Mouse (Mus musculus) MEL (cell line): ENCODE data around the gene 6330403K07Rik. TPM values are rescaled to one million over a fixed set of nuclear protein-coding genes. Genes with fewer than 3 reads are reported as not detected.

Experiments
- DNase-seq: peaks from one replicate; pipeline ENCODE4 v3.0.0; 2011; ENCODE audit warnings: low read depth, low spot score
- H3K27ac ChIP-seq: 2 replicates; pipeline ENCODE4 v1.5.1; 2012; ENCODE audit warnings: low read depth, mild to moderate bottlenecking, control low read depth, low read length, moderate library complexity; ENCODE audit not compliant: control insufficient read depth
- H3K27me3 ChIP-seq, 2 experiments: fragments of 150-350 bp in 1 of 2; sonication (generic) in 1 of 2; 2 replicates each; pipeline ENCODE4 v1.6.1; 2012; ENCODE audit warnings: low read length in 2 of 2, mild to moderate bottlenecking in 2 of 2, improper control_type of control experiment in 1 of 2, moderate library complexity in 1 of 2; ENCODE audit not compliant: insufficient read depth in 2 of 2, control insufficient read depth in 1 of 2
- H3K36me3 ChIP-seq, 2 experiments: 2 replicates each; pipeline ENCODE4 v1.6.1; 2012 to 2014; ENCODE audit warnings: low read length in 2 of 2, improper control_type of control experiment in 1 of 2, inconsistent platforms in 1 of 2, mild to moderate bottlenecking in 1 of 2; ENCODE audit not compliant: insufficient read depth in 2 of 2, control insufficient read depth in 1 of 2
- H3K4me1 ChIP-seq, 2 experiments: fragments of 150-350 bp in 1 of 2; sonication (generic) in 1 of 2; 2 replicates each; pipeline ENCODE4 v1.6.1; 2012; ENCODE audit warnings: low read length in 2 of 2, improper control_type of control experiment in 1 of 2, mild to moderate bottlenecking in 1 of 2; ENCODE audit not compliant: insufficient read depth in 2 of 2, control insufficient read depth in 1 of 2
- H3K4me3 ChIP-seq, 2 experiments: fragments of 150-350 bp in 1 of 2; sonication (generic) in 1 of 2; 2 replicates each; pipeline ENCODE4 v1.5.1; 2012; ENCODE audit warnings: low read depth in 2 of 2, low read length in 2 of 2, mild to moderate bottlenecking in 2 of 2, moderate library complexity in 2 of 2, control low read depth in 1 of 2, improper control_type of control experiment in 1 of 2; ENCODE audit not compliant: control insufficient read depth in 1 of 2, insufficient read depth in 1 of 2
- H3K79me2 ChIP-seq: 2 replicates; pipeline ENCODE4 v1.6.1; 2012; ENCODE audit warnings: mild to moderate bottlenecking, low read length, moderate library complexity; ENCODE audit not compliant: control insufficient read depth, poor library complexity, insufficient read depth
- H3K9ac ChIP-seq: 2 replicates; pipeline ENCODE4 v1.6.1; 2012; ENCODE audit warnings: low read depth, mild to moderate bottlenecking, control low read depth, low read length, moderate library complexity; ENCODE audit not compliant: control insufficient read depth, poor library complexity, severe bottlenecking
- H3K9me3 ChIP-seq: fragments of 150-350 bp; sonication (generic); replicated peaks from 2 replicates; pipeline ENCODE4 v1.6.1; 2012; ENCODE audit warnings: mild to moderate bottlenecking, low read length, improper control_type of control experiment, moderate library complexity; ENCODE audit not compliant: insufficient read depth
- BHLHE40 ChIP-seq: IDR thresholded peaks from 2 replicates; pipeline ENCODE4 v1.6.1; 2012; ENCODE audit warnings: low read depth, mild to moderate bottlenecking, inconsistent platforms, low read length, improper control_type of control experiment, borderline replicate concordance
- CTCF ChIP-seq, 3 experiments: IDR thresholded peaks in 2 of 3; conservative IDR thresholded peaks in 1 of 3; 2 replicates each; pipeline ENCODE4 v1.5.1; 2011 to 2012; ENCODE audit warnings: low read length in 3 of 3, low read depth in 2 of 3, mild to moderate bottlenecking in 2 of 3, improper control_type of control experiment in 1 of 3, inconsistent platforms in 1 of 3, mixed read lengths in 1 of 3, moderate library complexity in 1 of 3; ENCODE audit not compliant: control insufficient read depth in 1 of 3, insufficient read depth in 1 of 3, poor library complexity in 1 of 3, severe bottlenecking in 1 of 3
- EP300 ChIP-seq, 2 experiments: IDR thresholded peaks; 2 replicates each; pipeline ENCODE4 v1.6.1; 2011; ENCODE audit warnings: improper control_type of control experiment in 2 of 2, low read length in 2 of 2, low read depth in 1 of 2, mild to moderate bottlenecking in 1 of 2
- GABPA ChIP-seq: IDR thresholded peaks from 2 replicates; pipeline ENCODE4 v1.6.1; 2012; ENCODE audit warnings: low read depth, mild to moderate bottlenecking, inconsistent platforms, low read length, improper control_type of control experiment, moderate library complexity
- MYC ChIP-seq: IDR thresholded peaks from 2 replicates; pipeline ENCODE4 v1.6.1; 2011; ENCODE audit warnings: low read depth, mild to moderate bottlenecking, low read length, improper control_type of control experiment, moderate library complexity
- POLR2A ChIP-seq, 2 experiments: IDR thresholded peaks; 2 replicates each; pipeline ENCODE4 v1.6.1; 2011 to 2012; ENCODE audit warnings: low read length in 2 of 2, mild to moderate bottlenecking in 2 of 2, control low read depth in 1 of 2, improper control_type of control experiment in 1 of 2, low read depth in 1 of 2, moderate library complexity in 1 of 2; ENCODE audit not compliant: control insufficient read depth in 1 of 2, insufficient read depth in 1 of 2, poor library complexity in 1 of 2
- USF1 ChIP-seq: IDR thresholded peaks from 2 replicates; pipeline ENCODE4 v1.6.1; 2014; ENCODE audit warnings: low read depth, mild to moderate bottlenecking, inconsistent platforms, low read length, improper control_type of control experiment, moderate library complexity
- USF2 ChIP-seq, 2 experiments: IDR thresholded peaks; 2 replicates each; pipeline ENCODE4 v1.6.1; 2011 to 2012; ENCODE audit warnings: improper control_type of control experiment in 2 of 2, low read length in 2 of 2, borderline replicate concordance in 1 of 2, inconsistent platforms in 1 of 2, low read depth in 1 of 2, mild to moderate bottlenecking in 1 of 2; ENCODE audit not compliant: insufficient read depth in 1 of 2
- ZMIZ1 ChIP-seq: IDR thresholded peaks from 2 replicates; pipeline ENCODE4 v1.6.1; 2012; ENCODE audit warnings: low read depth, mild to moderate bottlenecking, inconsistent platforms, low read length, improper control_type of control experiment, moderate library complexity
- ZNF384 ChIP-seq: IDR thresholded peaks from 2 replicates; pipeline ENCODE4 v1.6.1; 2012; ENCODE audit warnings: low read depth, mild to moderate bottlenecking, inconsistent platforms, low read length, improper control_type of control experiment
- polyA plus RNA-seq, 2 experiments: library from polyadenylated mRNA; stranded (reverse) in 1 of 2; unstranded in 1 of 2; fragments of >175 nt in 1 of 2; fragments of >200 nt in 1 of 2; gene quantifications; 2 replicates each; pipeline versions ENCODE4 v1.2.1 to v1.2.4; 2012; ENCODE audit warnings: low replicate concordance in 2 of 2, low read depth in 1 of 2; ENCODE audit not compliant: insufficient read length in 2 of 2, insufficient read depth in 1 of 2, missing spikeins in 1 of 2
- total RNA-seq: library from RNA; depleted of rRNA; stranded (reverse); fragments of 300-350 nt; gene quantifications from 2 replicates; pipeline ENCODE4 v1.2.3, GENCODE M21; 2012

6330403K07Rik gene
- total and polyA plus RNA-seq, 3 experiments = 0.15 to 0.82 TPM; not detected in 1

DNA sequence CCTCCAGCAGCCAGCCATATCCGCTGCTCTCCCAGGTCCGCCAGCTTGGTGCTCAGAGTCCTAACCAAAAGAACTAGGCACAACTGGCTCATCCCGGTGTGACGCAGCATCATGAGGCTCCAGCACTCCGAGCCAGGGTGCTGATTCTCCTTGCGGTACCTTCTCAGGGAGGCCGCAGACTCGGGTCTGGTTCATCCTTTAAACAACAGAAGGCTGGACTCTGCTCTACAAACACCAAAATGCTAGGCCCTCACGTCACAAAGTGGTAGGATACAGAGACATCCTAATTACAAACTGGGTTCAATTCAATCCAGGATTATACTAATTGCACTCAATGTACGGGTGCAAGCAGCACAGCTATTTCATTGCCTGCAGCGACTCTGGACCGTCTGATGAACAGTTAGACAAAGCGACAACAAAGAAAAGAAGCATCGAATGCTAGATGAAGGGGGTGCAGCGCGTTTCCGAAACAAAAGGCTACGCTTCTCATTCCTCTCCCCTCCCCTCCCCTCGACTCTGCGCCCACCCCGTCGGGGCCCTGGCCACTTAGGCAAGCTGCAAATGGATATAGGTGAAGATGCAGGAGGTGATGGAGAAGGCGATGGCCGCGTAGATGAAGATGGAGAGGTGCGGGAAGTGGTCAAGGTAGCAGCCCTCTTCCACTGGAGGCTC, 686 bp downstream of the 6330403K07Rik start:
- H3K79me2 ChIP-seq = no peaks in the 10 kb centered on the region
- H3K4me1 ChIP-seq = peaks cover 0 to 3% of the 10 kb centered on the region in 2 experiments; a peak in 2 of 4 replicates
- no peak for DNase-seq
- H3K36me3 ChIP-seq = no peaks in the 10 kb centered on the region
- H3K4me3 ChIP-seq = no peak overlapping the region
- H3K27me3 ChIP-seq = no peaks in the 10 kb centered on the region
- H3K9me3 ChIP-seq = no peaks in the 10 kb centered on the region
- TF ChIP-seq EP300 (IDR thresholded peaks at IDR 0.05; ENCODE audit: low read depth in 1 of 2, low read length in 2 of 2) (no peak), GABPA (no peak), BHLHE40 (no peak)
- H3K9ac ChIP-seq = no peak overlapping the region
- no peak overlapping the region for H3K27ac ChIP-seq

DNA sequence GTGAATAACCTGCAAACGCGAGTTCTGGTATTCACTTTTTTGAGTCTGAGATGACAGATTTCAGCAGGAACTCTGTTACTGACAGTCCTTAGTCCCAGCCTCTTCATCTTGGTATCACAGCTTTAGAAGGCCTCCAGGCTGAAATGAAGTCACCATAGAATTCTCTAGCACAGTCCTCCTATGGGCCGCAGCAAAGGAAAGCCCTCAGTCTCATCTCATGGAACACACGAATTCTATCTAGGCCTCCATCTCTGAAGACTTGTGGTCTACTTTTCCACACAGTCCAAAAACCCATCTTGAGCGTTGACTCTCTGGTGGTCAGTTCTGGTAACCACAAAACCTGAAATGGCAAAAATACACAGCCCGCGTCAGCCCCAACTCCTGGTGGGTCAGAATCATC, 1.2 kb downstream of the 6330403K07Rik start:
- H3K9ac ChIP-seq = no peak overlapping the region
- H3K36me3 ChIP-seq = peaks cover 0 to 2% of the 10 kb centered on the region in 2 experiments; a peak in 2 of 4 replicates
- H3K27me3 ChIP-seq = no peaks in the 10 kb centered on the region
- H3K4me1 ChIP-seq = peaks cover 0 to 3% of the 10 kb centered on the region in 2 experiments; a peak in 2 of 4 replicates
- no peaks in the 10 kb centered on the region for H3K79me2 ChIP-seq
- no peak for TF ChIP-seq USF2 (IDR thresholded peaks at IDR 0.05; ENCODE audit: borderline replicate concordance in 1 of 2, insufficient read depth in 1 of 2, low read depth in 1 of 2, low read length in 2 of 2)
- TF ChIP-seq USF1 = no peak
- no peak overlapping the region for H3K4me3 ChIP-seq
- DNase-seq = no peak
- no peak overlapping the region for H3K27ac ChIP-seq
- H3K9me3 ChIP-seq = no peaks in the 10 kb centered on the region

DNA sequence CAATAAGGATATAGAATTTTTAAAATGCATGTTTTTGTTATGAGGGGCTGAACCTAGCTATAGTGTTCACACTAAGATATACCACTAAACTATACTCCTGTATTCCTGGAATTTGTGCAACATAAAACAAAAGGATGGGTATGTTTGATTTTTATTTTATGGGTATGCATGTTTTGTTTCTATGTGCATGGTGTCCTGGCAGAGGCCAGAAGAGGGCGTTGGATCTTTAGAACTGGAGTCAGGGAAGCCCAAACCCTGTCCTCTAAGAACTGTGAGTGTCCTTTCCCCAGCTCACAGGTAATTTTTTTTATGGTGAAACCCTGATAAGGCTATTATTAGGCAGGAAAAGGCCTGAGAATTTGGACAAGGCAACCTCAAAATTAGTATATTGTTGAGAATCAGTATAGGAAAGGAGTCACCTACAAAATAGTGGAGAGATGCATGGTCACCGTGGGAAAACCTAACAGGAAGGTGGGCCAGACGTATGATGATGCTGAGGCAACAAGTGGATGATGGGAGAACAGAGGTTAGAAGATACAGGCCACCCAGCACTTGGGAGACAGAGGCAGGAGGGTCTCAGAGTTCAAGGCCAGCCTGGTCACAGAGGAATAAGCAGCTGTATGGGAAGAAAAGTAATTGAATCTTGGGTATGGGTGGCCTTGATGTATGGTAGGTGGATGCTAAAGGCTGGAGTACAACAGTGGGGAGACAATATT, 3.8 kb downstream of the 6330403K07Rik start:
- H3K27ac ChIP-seq = no peak overlapping the region
- H3K9me3 ChIP-seq = no peaks in the 10 kb centered on the region
- H3K9ac ChIP-seq = no peak overlapping the region
- peaks cover 0 to 18% of the 10 kb centered on the region in 2 experiments; a peak in 2 of 4 replicates for H3K36me3 ChIP-seq
- no peaks in the 10 kb centered on the region for H3K27me3 ChIP-seq
- no peak overlapping the region for H3K4me3 ChIP-seq
- no peak for DNase-seq
- TF ChIP-seq POLR2A (IDR thresholded peaks at IDR 0.05; ENCODE audit: control insufficient read depth in 1 of 2, insufficient read depth in 1 of 2, low read depth in 1 of 2, low read length in 2 of 2, poor library complexity in 1 of 2) (no peak), ZNF384 (no peak), MYC (no peak), USF1 (no peak), ZMIZ1 (no peak), CTCF (IDR thresholded peaks at IDR 0.05 in 2 of 3, conservative IDR thresholded peaks at IDR 0.05 in 1 of 3; ENCODE audit: control insufficient read depth in 1 of 3, insufficient read depth in 1 of 3, low read depth in 2 of 3, low read length in 3 of 3, poor library complexity in 1 of 3, severe bottlenecking in 1 of 3) (peak in 1 of 3 experiments; percentile 10; a peak in 1 of 6 replicates)
- TF ChIP-seq, all 39 proteins: peak for 1
- no peaks in the 10 kb centered on the region for H3K4me1 ChIP-seq
- peaks cover 1% of the 10 kb centered on the region; the same call in 1 of the 2 replicates for H3K79me2 ChIP-seq
